Mouse (Mus musculus): ENCODE measurements around the gene Pdcd7. TPM values are rescaled to one million over a fixed set of nuclear protein-coding genes. Genes with fewer than 3 reads are reported as not detected.
"Not testable (repeated sequence)": the region's sequence is repeated elsewhere in the genome, so short reads cannot be mapped to it uniquely, and the experiment has no call there.

The Pdcd7 gene
- polyA plus RNA-seq, 1 experiment from 2014 or later, result 7.7 TPM

DNA sequence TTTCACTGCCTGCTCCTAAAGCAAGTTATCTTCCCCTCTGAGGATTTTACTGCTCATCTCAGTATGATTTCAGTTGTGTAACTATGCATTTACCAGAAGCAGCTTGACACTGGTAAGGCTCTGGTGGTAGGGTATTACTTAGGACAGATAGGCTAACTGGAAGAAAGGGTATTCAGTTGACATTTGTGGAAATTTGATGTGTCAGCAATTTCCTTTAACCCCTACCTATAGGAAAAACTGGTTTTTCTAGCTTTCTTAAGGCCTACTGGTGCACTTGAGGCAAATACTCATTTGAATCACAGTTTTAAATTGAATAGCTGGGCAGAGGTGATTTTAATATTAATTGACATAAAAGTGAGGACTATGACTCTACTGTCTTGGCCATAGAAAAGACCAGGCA, 19.9 kb upstream of the Pdcd7 start:
- H3K36me3 ChIP-seq (ENCODE audit: control insufficient read depth, insufficient read depth), result peaks cover 64% of the 10 kb centered on the region
- no peaks in the 10 kb centered on the region for H3K4me1 ChIP-seq (replicated peaks; ENCODE audit: control insufficient read depth, insufficient read depth, low read length)
- H3K27ac ChIP-seq (ENCODE audit: low read depth, low read length), result no peak overlapping the region
- no peak overlapping the region for H3K4me3 ChIP-seq (ENCODE audit: low read depth, low read length)
- H3K9ac ChIP-seq (ENCODE audit: low read depth, low read length), result no peak overlapping the region
- no peak overlapping the region for H3K4me2 ChIP-seq (replicated peaks; ENCODE audit: low read depth)
- no peak for ATAC-seq
- no peak for TF ChIP-seq CTCF (IDR thresholded peaks at IDR 0.05; ENCODE audit: low read depth)
- no peaks in the 10 kb centered on the region for H3K27me3 ChIP-seq (replicated peaks; ENCODE audit: control insufficient read depth, insufficient read depth, low read length)
- no peaks in the 10 kb centered on the region for H3K9me3 ChIP-seq (ENCODE audit: control insufficient read depth)

DNA sequence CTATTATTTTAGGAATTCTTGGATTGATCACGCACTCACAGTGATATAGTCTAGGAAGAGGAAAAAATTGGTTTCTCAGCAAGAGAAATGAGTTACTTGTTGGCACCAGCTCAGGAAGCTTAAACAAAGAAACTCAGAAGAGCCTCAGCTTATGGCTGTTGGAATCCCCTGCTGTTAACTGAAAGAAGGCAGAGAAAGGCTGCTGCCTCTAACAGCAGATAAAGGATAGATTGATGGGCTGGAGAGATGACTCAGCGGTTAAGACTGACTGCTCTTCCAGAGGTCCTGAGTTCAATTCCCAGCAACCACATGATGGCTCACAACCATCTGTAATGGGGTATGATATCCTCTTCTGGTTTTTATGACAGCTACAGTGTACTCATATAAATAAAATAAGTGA, 18.5 kb upstream of the Pdcd7 start:
- Histone ChIP-seq H3K9ac (ENCODE audit: low read depth, low read length) (no peak overlapping the region), H3K9me3 (ENCODE audit: control insufficient read depth) (no peaks in the 10 kb centered on the region), H3K4me2 (replicated peaks; ENCODE audit: low read depth) (no peak overlapping the region), H3K36me3 (ENCODE audit: control insufficient read depth, insufficient read depth) (peaks cover 61% of the 10 kb centered on the region), H3K4me1 (replicated peaks; ENCODE audit: control insufficient read depth, insufficient read depth, low read length) (no peaks in the 10 kb centered on the region), H3K27me3 (replicated peaks; ENCODE audit: control insufficient read depth, insufficient read depth, low read length) (no peaks in the 10 kb centered on the region), H3K4me3 (ENCODE audit: low read depth, low read length) (no peak overlapping the region), H3K27ac (ENCODE audit: low read depth, low read length) (no peak overlapping the region)
- no peak for ATAC-seq
- TF ChIP-seq CTCF (IDR thresholded peaks at IDR 0.05; ENCODE audit: low read depth), result no peak
- 95% methylated on average over 2 of the region's 2 CpGs for WGBS

DNA sequence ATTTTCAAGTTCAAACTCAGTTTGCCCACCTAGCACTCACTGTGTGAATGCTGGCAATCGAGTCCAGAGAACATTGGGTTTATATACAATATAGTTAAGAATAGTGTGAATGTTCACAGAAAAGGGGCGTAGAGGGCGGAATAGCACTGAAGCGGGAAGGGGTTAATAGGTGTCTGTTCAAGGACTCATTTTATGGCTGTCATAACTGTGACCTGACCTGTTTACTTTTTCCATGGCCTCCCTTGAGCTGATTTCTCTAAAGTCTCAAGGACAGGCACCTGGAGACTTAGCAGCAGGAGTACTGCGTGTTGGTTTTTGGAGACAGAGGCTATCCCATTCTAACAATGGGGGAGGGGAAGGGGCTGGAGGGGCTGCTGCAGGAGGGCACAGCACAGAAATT, 11.9 kb upstream of the Pdcd7 start:
- H3K27ac ChIP-seq (ENCODE audit: low read depth, low read length), result no peak overlapping the region; the same call in 1 of the 2 replicates
- peak overlapping the region; percentile 43 for H3K4me2 ChIP-seq (replicated peaks; ENCODE audit: low read depth)
- H3K9me3 ChIP-seq (ENCODE audit: control insufficient read depth), result no peaks in the 10 kb centered on the region
- H3K9ac ChIP-seq (ENCODE audit: low read depth, low read length), result no peak overlapping the region
- no peaks in the 10 kb centered on the region for H3K4me1 ChIP-seq (replicated peaks; ENCODE audit: control insufficient read depth, insufficient read depth, low read length)
- peaks cover 9% of the 10 kb centered on the region; the same call in 1 of the 2 replicates for H3K36me3 ChIP-seq (ENCODE audit: control insufficient read depth, insufficient read depth)
- H3K4me3 ChIP-seq (ENCODE audit: low read depth, low read length), result no peak overlapping the region
- peak; percentile 36; the same call in 1 of the 2 replicates for ATAC-seq
- WGBS, result 49% methylated on average over 5 of the region's 5 CpGs
- TF ChIP-seq CTCF (IDR thresholded peaks at IDR 0.05; ENCODE audit: low read depth), result no peak
- no peaks in the 10 kb centered on the region for H3K27me3 ChIP-seq (replicated peaks; ENCODE audit: control insufficient read depth, insufficient read depth, low read length)

DNA sequence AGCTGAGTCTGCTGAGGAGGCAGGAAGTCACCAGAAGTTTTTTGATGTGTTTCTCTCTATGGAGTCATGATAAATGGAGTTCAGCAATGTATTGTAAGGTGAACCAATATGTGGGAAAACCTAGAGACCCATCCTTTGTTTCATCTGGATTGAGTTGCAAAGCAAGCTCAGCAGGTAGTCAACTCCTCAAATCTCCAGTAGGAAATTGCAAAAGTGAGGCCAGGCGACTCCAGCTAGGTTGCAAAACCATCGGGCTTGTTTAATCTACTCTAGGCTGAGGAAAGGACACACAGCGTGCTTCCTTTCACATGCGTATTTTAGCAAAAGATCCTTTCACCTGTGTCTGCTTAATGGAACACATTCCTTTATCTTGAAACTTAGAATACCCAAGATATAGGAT, 6.8 kb upstream of the Pdcd7 start:
- no peak overlapping the region for H3K9ac ChIP-seq (ENCODE audit: low read depth, low read length)
- no peaks in the 10 kb centered on the region for H3K36me3 ChIP-seq (ENCODE audit: control insufficient read depth, insufficient read depth)
- 90% methylated on average over 4 of the region's 4 CpGs for WGBS
- no peak for ATAC-seq
- H3K4me2 ChIP-seq (replicated peaks; ENCODE audit: low read depth), result no peak overlapping the region
- no peak overlapping the region for H3K27ac ChIP-seq (ENCODE audit: low read depth, low read length)
- no peak for TF ChIP-seq CTCF (IDR thresholded peaks at IDR 0.05; ENCODE audit: low read depth)
- H3K4me1 ChIP-seq (replicated peaks; ENCODE audit: control insufficient read depth, insufficient read depth, low read length), result no peaks in the 10 kb centered on the region
- no peaks in the 10 kb centered on the region for H3K9me3 ChIP-seq (ENCODE audit: control insufficient read depth)
- H3K4me3 ChIP-seq (ENCODE audit: low read depth, low read length), result no peak overlapping the region
- H3K27me3 ChIP-seq (replicated peaks; ENCODE audit: control insufficient read depth, insufficient read depth, low read length), result no peaks in the 10 kb centered on the region

DNA sequence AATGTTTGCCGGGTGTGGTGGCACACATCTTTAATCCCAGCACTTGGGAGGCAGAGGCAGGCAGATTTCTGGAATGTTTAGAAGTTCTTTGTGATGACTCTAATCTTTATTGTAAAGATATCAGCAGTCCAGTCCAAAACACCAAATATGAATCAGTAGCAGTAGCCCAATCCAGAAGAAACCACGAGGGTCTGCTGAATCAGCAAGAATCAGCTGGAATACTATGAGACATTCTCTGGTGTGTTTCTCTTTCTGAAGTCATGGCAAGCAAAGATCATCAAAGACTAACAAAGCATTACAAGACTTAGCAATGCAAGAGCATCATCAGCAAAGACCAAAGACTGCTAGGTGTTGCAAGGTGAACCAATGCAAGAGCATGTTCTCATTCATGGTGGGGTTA, 5.5 kb upstream of the Pdcd7 start:
- Histone ChIP-seq H3K9ac (ENCODE audit: low read depth, low read length) (no peak overlapping the region), H3K4me1 (replicated peaks; ENCODE audit: control insufficient read depth, insufficient read depth, low read length) (no peaks in the 10 kb centered on the region), H3K27me3 (replicated peaks; ENCODE audit: control insufficient read depth, insufficient read depth, low read length) (no peaks in the 10 kb centered on the region), H3K4me2 (replicated peaks; ENCODE audit: low read depth) (no peak overlapping the region), H3K4me3 (ENCODE audit: low read depth, low read length) (no peak overlapping the region), H3K9me3 (ENCODE audit: control insufficient read depth) (0 out of 2 replicates have a peak, but pooled peaks cover 4% of the 10 kb centered on the region), H3K36me3 (ENCODE audit: control insufficient read depth, insufficient read depth) (no peaks in the 10 kb centered on the region), H3K27ac (ENCODE audit: low read depth, low read length) (no peak overlapping the region)
- no peak for TF ChIP-seq CTCF (IDR thresholded peaks at IDR 0.05; ENCODE audit: low read depth)
- ATAC-seq, result no peak
- WGBS, result 86% methylated on average over 2 of the region's 2 CpGs

DNA sequence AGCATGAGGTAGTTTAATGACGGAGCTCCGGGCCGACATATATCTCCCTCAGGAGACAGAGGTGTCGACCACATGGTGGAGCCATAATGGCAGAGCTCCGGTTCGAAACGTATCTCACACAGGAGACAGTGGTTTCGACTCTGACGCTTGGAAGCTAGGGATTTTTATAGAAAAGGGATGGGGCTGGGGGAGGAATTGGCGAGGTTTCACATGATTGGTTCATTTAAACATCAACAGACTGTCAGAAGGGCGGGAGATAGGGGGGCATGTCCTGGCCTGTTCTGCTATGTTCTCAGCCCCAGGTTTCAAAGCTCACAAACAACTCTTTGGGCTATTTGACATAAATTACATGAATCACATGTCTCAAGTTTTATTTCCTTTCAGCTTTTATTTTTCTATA, 465 bp upstream of the Pdcd7 start:
- ATAC-seq; H3K27me3 ChIP-seq (replicated peaks; ENCODE audit: control insufficient read depth, insufficient read depth, low read length); H3K4me1 ChIP-seq (replicated peaks; ENCODE audit: control insufficient read depth, insufficient read depth, low read length); H3K36me3 ChIP-seq (ENCODE audit: control insufficient read depth, insufficient read depth); H3K9me3 ChIP-seq (ENCODE audit: control insufficient read depth): not testable (repeated sequence)
- Histone ChIP-seq H3K4me2 (replicated peaks; ENCODE audit: low read depth) (peak overlapping the region; percentile 92), H3K4me3 (ENCODE audit: low read depth, low read length) (peak overlapping the region; percentile 89), H3K9ac (ENCODE audit: low read depth, low read length) (peak overlapping the region; percentile 99; the same call in 1 of the 2 replicates), H3K27ac (ENCODE audit: low read depth, low read length) (peak overlapping the region; percentile 100)
- peak; percentile 33; the same call in 1 of the 2 replicates for TF ChIP-seq CTCF (IDR thresholded peaks at IDR 0.05; ENCODE audit: low read depth)
- WGBS, result 70% methylated on average over 11 of the region's 11 CpGs

Data from intestine, postnatal 0 days (tissue).